Mouse (Mus musculus) heart, postnatal 14 days (tissue): ENCODE measurements at regions not wholly inside any gene's neighbourhood (a gene's known extent, or its start where the extent isn't known, plus 50 kb on each side); places are given as distances from the start of the nearest gene placed in this dataset.

Experiments
- DNase-seq, 2 experiments: peaks; one replicate each; pipeline ENCODE4 v3.0.0; 2021 to 2022
- intact Hi-C: fragments of 180-260 bp; cut with DNase I; formaldehyde crosslinking; loops from one replicate; pipeline ENCODE4 v1.15.1; 2025

GRCm38 (mm10) chr12:39496203-39496602 is 541.6 kb downstream of the Arl4a start:
- intact Hi-C loops: loop anchor here (2.0 to 10.0 kb wide), 3 partner anchors 1155 to 1721 kb away; no protein-coding TSS in a partner anchor
- DNase-seq: peak in 1 of 2 experiments; percentile 37

GRCm38 (mm10) chr12:39493578-39494218 is 544.1 kb downstream of the Arl4a start:
- peak in 1 of 2 experiments; percentile 15 for DNase-seq
- intact Hi-C loops: loop anchor here (2.0 to 10.0 kb wide), 2 partner anchors 1355 to 1719 kb away; no protein-coding TSS in a partner anchor

GRCm38 (mm10) chr12:39493114-39493513 is 544.7 kb downstream of the Arl4a start:
- intact Hi-C loops: loop anchor here (10.0 kb wide), 1 partner anchor 1718 kb away; no protein-coding TSS in a partner anchor
- no peak for DNase-seq

- no peak for DNase-seq
- intact Hi-C loops: no loop called here
These were observed 564.8 kb downstream of the Arl4a start for GRCm38 (mm10) chr12:39472984-39473383.
